Mouse (Mus musculus) forebrain, embryonic 13.5 days (tissue): Measurements from ENCODE around the gene Alox5. TPM values are rescaled to one million over a fixed set of nuclear protein-coding genes. Genes with fewer than 3 reads are reported as not detected.
A peak's percentile ranks its signal among the peaks of the same experiment; 100 is the strongest.
"Not testable (repeated sequence)": the region's sequence is repeated elsewhere in the genome, so short reads cannot be mapped to it uniquely, and the experiment has no call there.

Experiments
- ATAC-seq: fragments of 200-750 bp; cut with Nextera tagmentation; 2 replicates; pipeline ENCODE4 v1.8.0; 2017
- H3K27ac ChIP-seq: fragments of 300-500 bp; sonication (generic); 2 replicates; pipeline ENCODE4 v1.5.1; 2015; ENCODE audit warnings: inconsistent platforms, mild to moderate bottlenecking, moderate library complexity
- H3K27me3 ChIP-seq: fragments of 300-500 bp; sonication (generic); 2 replicates; pipeline ENCODE4 v1.6.1; 2015; ENCODE audit warnings: mild to moderate bottlenecking, inconsistent platforms
- H3K36me3 ChIP-seq: fragments of 300-500 bp; sonication (generic); 2 replicates; pipeline ENCODE4 v1.6.1; 2015; ENCODE audit warnings: mild to moderate bottlenecking, inconsistent platforms; ENCODE audit not compliant: poor library complexity, severe bottlenecking
- H3K4me1 ChIP-seq: fragments of 300-500 bp; sonication (generic); 2 replicates; pipeline ENCODE4 v1.6.1; 2015; ENCODE audit warnings: inconsistent platforms
- H3K4me2 ChIP-seq: fragments of 300-500 bp; sonication (generic); 2 replicates; pipeline ENCODE4 v1.6.1; 2015; ENCODE audit warnings: inconsistent platforms, mild to moderate bottlenecking, moderate library complexity
- H3K4me3 ChIP-seq: fragments of 300-500 bp; sonication (generic); 2 replicates; pipeline ENCODE4 v1.5.1; 2015; ENCODE audit warnings: mild to moderate bottlenecking, inconsistent platforms
- H3K9ac ChIP-seq: fragments of 300-500 bp; sonication (generic); 2 replicates; pipeline ENCODE4 v1.6.1; 2015; ENCODE audit warnings: mild to moderate bottlenecking, inconsistent platforms
- H3K9me3 ChIP-seq: fragments of 300-500 bp; sonication (generic); replicated peaks from 2 replicates; pipeline ENCODE4 v1.6.1; 2016; ENCODE audit warnings: inconsistent platforms
- WGBS: fragments of 180-500 bp; shearing (Covaris S2); methylation state at CpG from one replicate; pipeline ENCODE4 v1.1.7; 2015; 5-methylcytosine and 5-hydroxymethylcytosine counted together
- polyA plus RNA-seq: library from polyadenylated mRNA; unstranded; fragments of >200 nt; fragmentation: Nextera tagmentation; extraction: Ambion mirVana; gene quantifications from 2 replicates; pipeline ENCODE4 v1.2.1, GENCODE M21; 2015

Gene Alox5
- 0.17 and 0.82 TPM in 2 replicates for polyA plus RNA-seq

- H3K4me2 ChIP-seq: peak within 1 kb of the TSS; percentile 65
- ATAC-seq: peak; percentile 55; the same call in 1 of the 2 replicates
- no peak within 1 kb of the TSS for H3K27ac ChIP-seq
These were observed at the start of gene Alox5 for GRCm38 (mm10) chr6:116460544-116461283. Alox5 (minus strand) TSS chr6:116461178.

DNA sequence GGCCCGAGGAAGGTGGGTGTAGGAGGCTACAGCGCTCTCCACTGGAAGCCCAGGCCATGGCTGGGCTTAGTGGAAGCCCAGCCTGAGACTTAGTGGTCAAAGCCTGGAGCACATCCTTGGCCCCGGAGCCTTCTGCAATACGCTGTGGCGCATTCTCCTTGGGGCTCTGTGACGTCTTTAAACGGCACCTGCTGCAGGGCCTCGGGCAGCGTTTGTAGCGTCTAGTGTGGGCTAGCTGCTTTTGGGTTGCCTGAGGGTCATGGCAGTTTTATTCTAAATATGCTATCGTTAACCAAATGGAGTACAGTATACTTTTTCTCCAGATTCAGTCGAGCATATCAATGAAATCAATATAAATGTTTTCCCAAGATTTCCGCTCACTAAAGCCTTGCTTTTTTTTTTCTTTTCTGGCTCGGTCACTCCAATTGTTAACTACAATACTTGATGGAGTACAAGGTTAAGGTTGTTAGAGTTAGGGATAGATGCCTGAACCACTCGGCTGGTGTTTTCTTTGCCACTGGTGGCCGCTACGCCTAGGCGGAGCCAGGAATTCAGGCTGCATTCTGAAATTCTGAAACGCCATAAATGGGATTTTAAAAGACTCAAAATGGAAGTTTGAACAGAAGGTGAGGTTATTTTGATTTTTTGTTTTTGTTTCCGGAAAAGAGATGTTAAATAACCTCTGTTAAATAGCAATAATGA is 45.5 kb upstream of the Alox5 start, which contains the start of gene Olfr212:
Olfr212 (plus strand) TSS at position 215 of the 702 bp plus-strand sequence.
- H3K36me3 ChIP-seq, H3K4me1 ChIP-seq, H3K27ac ChIP-seq, ATAC-seq, H3K4me3 ChIP-seq, H3K4me2 ChIP-seq, H3K9ac ChIP-seq, H3K27me3 ChIP-seq: not testable (repeated sequence)
- peaks cover 11% of the 10 kb centered on the region for H3K9me3 ChIP-seq
- 95% methylated on average over 20 of the region's 20 CpGs for WGBS

More at GRCm38 (mm10) chr6:116460544-116461283, at the start of gene Alox5:
- H3K9ac ChIP-seq: peak within 1 kb of the TSS; percentile 52
- H3K4me3 ChIP-seq: peak within 1 kb of the TSS; percentile 35
- 1% methylated on average over 43 of the region's 43 CpGs for WGBS
- H3K4me1 ChIP-seq: peaks cover 9% of the 10 kb centered on the region
- peaks cover 40% of the 10 kb centered on the region for H3K27me3 ChIP-seq
- H3K36me3 ChIP-seq: no peaks in the 10 kb centered on the region
- no peaks in the 10 kb centered on the region for H3K9me3 ChIP-seq

- Histone ChIP-seq H3K9ac (no peak overlapping the region), H3K27ac (no peak overlapping the region), H3K27me3 (no peaks in the 10 kb centered on the region), H3K9me3 (no peaks in the 10 kb centered on the region), H3K4me1 (no peaks in the 10 kb centered on the region), H3K36me3 (no peaks in the 10 kb centered on the region), H3K4me2 (no peak overlapping the region), H3K4me3 (no peak overlapping the region)
- ATAC-seq: no peak
- WGBS: 97% methylated on average over 1 of the region's 1 CpGs
These were observed 35.0 kb upstream of the Alox5 start for GRCm38 (mm10) chr6:116495960-116496359.

DNA sequence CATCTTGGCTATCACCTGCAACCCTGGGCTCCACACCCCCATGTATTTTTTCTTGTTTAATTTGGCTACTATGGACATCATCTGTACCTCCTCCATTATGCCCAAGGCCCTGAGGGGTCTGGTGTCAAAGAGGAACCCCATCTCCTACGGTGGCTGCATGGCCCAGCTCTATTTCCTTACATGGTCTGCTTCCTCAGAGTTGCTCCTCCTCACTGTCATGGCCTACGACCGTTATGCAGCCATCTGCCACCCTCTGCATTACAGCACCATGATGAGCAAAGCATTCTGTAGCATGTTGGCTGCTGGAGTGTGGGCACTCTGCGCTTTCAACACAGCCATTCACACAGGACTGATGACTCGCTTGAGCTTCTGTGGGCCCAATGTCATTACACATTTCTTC is 32.8 kb upstream of the Alox5 start:
- 91% methylated on average over 5 of the region's 5 CpGs for WGBS
- no peak overlapping the region for H3K4me2 ChIP-seq
- ATAC-seq: no peak

GRCm38 (mm10) chr6:116488791-116489190 is 27.8 kb upstream of the Alox5 start, which contains the start of gene Olfr211:
Olfr211 (plus strand) TSS chr6:116489091.
- ATAC-seq: no peak
- Histone ChIP-seq H3K9ac (no peak within 1 kb of the TSS), H3K27ac (no peak within 1 kb of the TSS), H3K9me3 (no peaks in the 10 kb centered on the region), H3K36me3 (no peaks in the 10 kb centered on the region), H3K4me2 (no peak within 1 kb of the TSS), H3K27me3 (no peaks in the 10 kb centered on the region), H3K4me1 (0 out of 2 replicates have a peak, but pooled peaks cover 3% of the 10 kb centered on the region), H3K4me3 (no peak within 1 kb of the TSS)
- 68% methylated on average over 4 of the region's 4 CpGs for WGBS

More for the DNA sequence above, 32.8 kb upstream of the Alox5 start:
- Histone ChIP-seq H3K36me3 (no peaks in the 10 kb centered on the region), H3K27ac (no peak overlapping the region), H3K4me3 (no peak overlapping the region), H3K9me3 (no peaks in the 10 kb centered on the region), H3K4me1 (0 out of 2 replicates have a peak, but pooled peaks cover 3% of the 10 kb centered on the region), H3K27me3 (no peaks in the 10 kb centered on the region), H3K9ac (no peak overlapping the region)

- ATAC-seq: no peak
- WGBS: 57% methylated on average over 1 of the region's 1 CpGs
These were observed 25.9 kb upstream of the Alox5 start for GRCm38 (mm10) chr6:116486833-116487232.

DNA sequence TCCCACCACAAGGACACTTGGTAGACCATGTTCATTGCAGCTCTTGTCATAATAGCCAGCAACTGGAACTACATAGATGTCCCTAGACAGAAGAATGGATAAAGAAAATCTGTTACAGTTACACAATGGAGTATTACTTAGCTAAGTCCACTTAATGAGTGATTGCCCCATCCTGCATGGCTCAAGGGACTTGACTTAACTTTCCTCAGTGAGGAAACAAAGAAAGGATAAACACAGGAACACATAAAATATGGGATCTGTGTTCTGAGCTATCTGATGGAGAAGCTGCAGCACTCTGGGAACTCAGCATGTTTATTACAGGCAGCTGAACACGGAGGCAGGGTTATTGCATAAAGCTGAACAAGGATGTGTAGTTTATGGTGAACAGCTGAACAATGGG is 24.1 kb upstream of the Alox5 start:
- WGBS: 80% methylated on average over 1 of the region's 1 CpGs

More at GRCm38 (mm10) chr6:116486833-116487232, 25.9 kb upstream of the Alox5 start:
- Histone ChIP-seq H3K9me3 (no peaks in the 10 kb centered on the region), H3K27me3 (no peaks in the 10 kb centered on the region), H3K36me3 (no peaks in the 10 kb centered on the region), H3K4me3 (no peak overlapping the region), H3K9ac (no peak overlapping the region), H3K4me1 (0 out of 2 replicates have a peak, but pooled peaks cover 3% of the 10 kb centered on the region), H3K27ac (no peak overlapping the region), H3K4me2 (no peak overlapping the region)

GRCm38 (mm10) chr6:116468081-116468480 is 7.1 kb upstream of the Alox5 start:
- Histone ChIP-seq H3K27me3 (no peaks in the 10 kb centered on the region), H3K4me3 (no peak overlapping the region), H3K36me3 (no peaks in the 10 kb centered on the region), H3K4me1 (no peaks in the 10 kb centered on the region), H3K4me2 (no peak overlapping the region), H3K9me3 (0 out of 2 replicates have a peak, but pooled peaks cover 4% of the 10 kb centered on the region), H3K27ac (no peak overlapping the region), H3K9ac (no peak overlapping the region)
- 36% methylated on average over 3 of the region's 3 CpGs for WGBS
- ATAC-seq: no peak

More for the DNA sequence above, 24.1 kb upstream of the Alox5 start:
- H3K27ac ChIP-seq: no peak overlapping the region
- no peak for ATAC-seq
- H3K4me1 ChIP-seq: no peaks in the 10 kb centered on the region
- no peaks in the 10 kb centered on the region for H3K9me3 ChIP-seq
- no peak overlapping the region for H3K4me3 ChIP-seq
- no peak overlapping the region for H3K4me2 ChIP-seq
- H3K27me3 ChIP-seq: no peaks in the 10 kb centered on the region
- no peaks in the 10 kb centered on the region for H3K36me3 ChIP-seq
- no peak overlapping the region for H3K9ac ChIP-seq

DNA sequence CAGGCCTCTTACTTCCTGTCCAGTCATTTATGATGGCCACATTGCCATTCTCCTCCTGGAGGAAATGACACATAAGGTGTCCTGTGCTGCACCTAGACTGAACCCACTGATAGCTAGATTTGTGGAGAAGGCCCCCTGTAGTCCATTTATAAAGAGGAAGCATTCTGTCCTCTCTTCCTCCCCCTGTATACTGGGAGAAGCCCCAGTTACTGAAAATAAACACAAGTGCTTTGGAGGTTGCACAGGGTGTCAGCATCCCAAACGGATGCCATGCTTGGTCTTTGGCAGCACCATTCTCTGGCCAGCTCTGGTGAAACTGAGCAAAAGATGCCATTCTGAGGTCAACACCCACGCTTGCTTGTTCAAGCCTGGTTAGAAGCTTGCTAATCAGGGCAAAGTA is 1.7 kb downstream of the Alox5 start:
- Histone ChIP-seq H3K9ac (no peak overlapping the region), H3K4me1 (peaks cover 9% of the 10 kb centered on the region), H3K27ac (no peak overlapping the region), H3K4me2 (no peak overlapping the region), H3K4me3 (no peak overlapping the region), H3K27me3 (peaks cover 40% of the 10 kb centered on the region), H3K36me3 (no peaks in the 10 kb centered on the region), H3K9me3 (no peaks in the 10 kb centered on the region)
- WGBS: 77% methylated on average over 2 of the region's 2 CpGs
- no peak for ATAC-seq

- Histone ChIP-seq H3K4me3 (no peak overlapping the region), H3K36me3 (no peaks in the 10 kb centered on the region), H3K4me1 (peaks cover 9% of the 10 kb centered on the region), H3K4me2 (no peak overlapping the region), H3K27me3 (peaks cover 40% of the 10 kb centered on the region), H3K9me3 (no peaks in the 10 kb centered on the region), H3K27ac (no peak overlapping the region), H3K9ac (no peak overlapping the region)
- no peak for ATAC-seq
- 60% methylated on average over 4 of the region's 4 CpGs for WGBS
These were observed 2.2 kb downstream of the Alox5 start for GRCm38 (mm10) chr6:116458728-116459127.

GRCm38 (mm10) chr6:116456482-116456881 is 4.5 kb downstream of the Alox5 start:
- no peak overlapping the region for H3K4me3 ChIP-seq
- H3K4me1 ChIP-seq: peaks cover 9% of the 10 kb centered on the region
- H3K9ac ChIP-seq: no peak overlapping the region
- H3K27me3 ChIP-seq: peaks cover 28% of the 10 kb centered on the region
- no peak overlapping the region for H3K4me2 ChIP-seq
- H3K36me3 ChIP-seq: no peaks in the 10 kb centered on the region
- no peak overlapping the region for H3K27ac ChIP-seq
- no peak for ATAC-seq
- 94% methylated on average over 1 of the region's 1 CpGs for WGBS
- H3K9me3 ChIP-seq: no peaks in the 10 kb centered on the region

DNA sequence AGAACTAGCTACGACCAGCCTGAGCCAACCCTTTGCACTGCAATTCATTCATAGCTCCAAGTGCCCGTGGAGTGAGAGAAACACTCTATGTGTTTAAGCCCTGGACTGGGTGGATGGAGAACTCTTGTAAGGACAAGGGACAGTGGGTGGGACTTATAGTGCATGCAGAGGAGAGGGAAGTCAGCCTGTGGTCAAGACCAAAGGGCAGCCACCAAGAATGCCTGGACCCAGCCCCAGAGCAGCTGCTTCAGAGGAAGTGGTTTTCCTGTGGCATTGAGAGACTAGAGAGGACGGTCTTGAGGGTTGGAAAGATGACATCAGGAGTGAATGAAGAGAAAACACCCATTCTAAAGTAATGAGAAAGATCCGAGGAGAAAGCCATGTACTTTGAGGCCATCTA is 5.2 kb downstream of the Alox5 start:
- H3K27ac ChIP-seq: no peak overlapping the region
- H3K36me3 ChIP-seq: no peaks in the 10 kb centered on the region
- H3K27me3 ChIP-seq: peaks cover 21% of the 10 kb centered on the region
- H3K9ac ChIP-seq: no peak overlapping the region
- WGBS: 78% methylated on average over 4 of the region's 4 CpGs
- ATAC-seq: no peak
- no peak overlapping the region for H3K4me3 ChIP-seq
- H3K4me2 ChIP-seq: no peak overlapping the region
- no peaks in the 10 kb centered on the region for H3K9me3 ChIP-seq
- peaks cover 5% of the 10 kb centered on the region for H3K4me1 ChIP-seq
